Mouse (Mus musculus) heart, adult 11 months (tissue): Measurements from ENCODE around the gene Tac2.
A peak's percentile ranks its signal among the peaks of the same experiment; 100 is the strongest.

Experiments
- DNase-seq: peaks from one replicate; pipeline ENCODE4 v3.0.0; 2022

Tac2 gene

GRCm38 (mm10) chr10:127728437-127728836 lies 4.2 kb downstream of the Tac2 start:
- no peak for DNase-seq

GRCm38 (mm10) chr10:127730285-127730932 lies 6.1 kb downstream of the Tac2 start:
- no peak for DNase-seq

GRCm38 (mm10) chr10:127730933-127731310 lies 6.6 kb downstream of the Tac2 start:
- no peak for DNase-seq

- no peak for DNase-seq
Observed at GRCm38 (mm10) chr10:127731397-127731796, 7.1 kb downstream of the Tac2 start.

- no peak for DNase-seq
Observed at GRCm38 (mm10) chr10:127734434-127734833, 10.2 kb downstream of the Tac2 start.

- DNase-seq: peak; percentile 85
Observed at GRCm38 (mm10) chr10:127736266-127736665, 12.0 kb downstream of the Tac2 start.

GRCm38 (mm10) chr10:127736916-127737315 lies 12.6 kb downstream of the Tac2 start:
- DNase-seq: peak; percentile 91

GRCm38 (mm10) chr10:127737552-127737951 lies 13.3 kb downstream of the Tac2 start:
- no peak for DNase-seq

- DNase-seq: peak; percentile 94
Observed at GRCm38 (mm10) chr10:127738151-127738882, 14.0 kb downstream of the Tac2 start.

- peak; percentile 98 for DNase-seq
Observed at GRCm38 (mm10) chr10:127739083-127739660, 14.9 kb downstream of the Tac2 start, which contains the start of gene Zbtb39. Gene Zbtb39, plus strand, starts transcription at chr10:127739538.

- no peak for DNase-seq
Observed at GRCm38 (mm10) chr10:127739661-127740161, 15.4 kb downstream of the Tac2 start.

- no peak for DNase-seq
Observed at GRCm38 (mm10) chr10:127744661-127745060, 20.4 kb downstream of the Tac2 start.

- no peak for DNase-seq
Observed at GRCm38 (mm10) chr10:127745886-127746285, 21.6 kb downstream of the Tac2 start.

- DNase-seq: no peak
Observed at GRCm38 (mm10) chr10:127747254-127747653, 23.0 kb downstream of the Tac2 start.

- DNase-seq: peak; percentile 98
Observed at GRCm38 (mm10) chr10:127748847-127749612, 24.8 kb downstream of the Tac2 start.

GRCm38 (mm10) chr10:127750136-127750777 lies 26.0 kb downstream of the Tac2 start:
- peak; percentile 92 for DNase-seq

- peak; percentile 98 for DNase-seq
Observed at GRCm38 (mm10) chr10:127751548-127751947, 27.3 kb downstream of the Tac2 start, which contains the start of gene Gpr182. Gene Gpr182, minus strand, starts transcription at chr10:127751732.

GRCm38 (mm10) chr10:127754566-127755166 lies 30.4 kb downstream of the Tac2 start:
- DNase-seq: peak; percentile 94

- peak; percentile 93 for DNase-seq
Observed at GRCm38 (mm10) chr10:127755246-127755645, 31.0 kb downstream of the Tac2 start.

GRCm38 (mm10) chr10:127755770-127756468 lies 31.6 kb downstream of the Tac2 start:
- peak; percentile 97 for DNase-seq
